ENCODE assay signal across 12 mouse cellular contexts in genomic region chr8:12501824-12502223, GRCm38 (mm10).
DNase-seq lines count a peak whose midpoint lies in the region; ATAC-seq and TF ChIP-seq lines count a peak whose summit lies in the region.
"Had no signal": no experiment of that assay in that cellular context is flagged by ENCODE, and none has a peak within 500 bp of the region (broad histone marks: within the 10 kb centered on the region; RNA-seq: fewer than 3 reads in every experiment).

No protein-coding gene starts in this region.

- peaks cover 17% of the 10 kb centered on the region for H3K4me1 ChIP-seq in neural tube, embryonic 11.5 days (ENCODE audit: control insufficient read depth, insufficient read depth, low read length)
- H3K4me1 ChIP-seq in limb, embryonic 12.5 days (replicated peaks) = peaks cover 20% of the 10 kb centered on the region
- no peaks in the 10 kb centered on the region for H3K4me1 ChIP-seq in stomach, postnatal 0 days (replicated peaks; ENCODE audit: control insufficient read depth, insufficient read depth)

- H3K27ac ChIP-seq in neural tube, embryonic 11.5 days (ENCODE audit: low read depth, low read length) = no peak overlapping the region
- no peak overlapping the region for H3K27ac ChIP-seq in limb, embryonic 12.5 days
- no peak overlapping the region for H3K27ac ChIP-seq in stomach, postnatal 0 days (replicated peaks)

- H3K36me3 ChIP-seq in neural tube, embryonic 11.5 days (ENCODE audit: control insufficient read depth, insufficient read depth, low read length) = no peaks in the 10 kb centered on the region
- H3K36me3 ChIP-seq in limb, embryonic 12.5 days = no peaks in the 10 kb centered on the region
- H3K36me3 ChIP-seq in stomach, postnatal 0 days (ENCODE audit: control insufficient read depth, insufficient read depth, low read length) = no peaks in the 10 kb centered on the region

- peak; percentile 39 for ATAC-seq in neural tube, embryonic 11.5 days (ENCODE audit: insufficient read depth, low FRiP score, low TSS enrichment)
- no peak for ATAC-seq in limb, embryonic 12.5 days (ENCODE audit: insufficient number of reproducible peaks, insufficient read depth, low FRiP score, low TSS enrichment, low read depth)
- ATAC-seq in stomach, postnatal 0 days (ENCODE audit: low FRiP score, low TSS enrichment) = no peak

- no peak overlapping the region for H3K9ac ChIP-seq in neural tube, embryonic 11.5 days (ENCODE audit: low read length)
- H3K9ac ChIP-seq in limb, embryonic 12.5 days (replicated peaks) = no peak overlapping the region
- H3K9ac ChIP-seq in stomach, postnatal 0 days (ENCODE audit: low read length) = no peak overlapping the region

- peaks cover 28% of the 10 kb centered on the region for H3K27me3 ChIP-seq in neural tube, embryonic 11.5 days (ENCODE audit: control insufficient read depth, insufficient read depth, low read length)
- H3K27me3 ChIP-seq in limb, embryonic 12.5 days = peaks cover 90% of the 10 kb centered on the region
- peaks cover 6% of the 10 kb centered on the region; the same call in 1 of the 2 replicates for H3K27me3 ChIP-seq in stomach, postnatal 0 days (ENCODE audit: control insufficient read depth, insufficient read depth, low read length)

- H3K9me3 ChIP-seq in neural tube, embryonic 11.5 days (ENCODE audit: control insufficient read depth, low read length) = no peaks in the 10 kb centered on the region
- no peaks in the 10 kb centered on the region for H3K9me3 ChIP-seq in limb, embryonic 12.5 days
- H3K9me3 ChIP-seq in stomach, postnatal 0 days (ENCODE audit: control insufficient read depth, low read length) = no peaks in the 10 kb centered on the region

- 0 out of 2 replicates have a peak overlapping the region, but pooled peaks have one; percentile 20 for H3K4me3 ChIP-seq in neural tube, embryonic 11.5 days (ENCODE audit: low read depth, low read length)
- H3K4me3 ChIP-seq in limb, embryonic 12.5 days (replicated peaks) = peak overlapping the region; percentile 34
- peak overlapping the region; percentile 26; the same call in 1 of the 2 replicates for H3K4me3 ChIP-seq in stomach, postnatal 0 days (ENCODE audit: low read depth, low read length)

- 1% methylated on average over 11 of the region's 11 CpGs for WGBS in neural tube, embryonic 11.5 days
- 3% methylated on average over 11 of the region's 11 CpGs for WGBS in limb, embryonic 12.5 days
- WGBS in stomach, postnatal 0 days = 8% methylated on average over 11 of the region's 11 CpGs

- TF ChIP-seq CTCF in stomach, postnatal 0 days (IDR thresholded peaks at IDR 0.05; ENCODE audit: low read depth) = no peak

- TF ChIP-seq EP300 in stomach, postnatal 0 days (optimal IDR thresholded peaks at IDR 0.05) = no peak

- H3K4me2 ChIP-seq in neural tube, embryonic 11.5 days (ENCODE audit: low read depth) = peak overlapping the region; percentile 40
- peak overlapping the region; percentile 56 for H3K4me2 ChIP-seq in limb, embryonic 12.5 days
- no peak overlapping the region for H3K4me2 ChIP-seq in stomach, postnatal 0 days (replicated peaks; ENCODE audit: low read depth)

- DNase-seq in embryo, embryonic 10.5 days (ENCODE audit: low spot score) = peak; percentile 43
- no peak for DNase-seq in embryo, embryonic 9.5 days (ENCODE audit: extremely low spot score)
- DNase-seq in neural tube, embryonic 11.5 days (ENCODE audit: low spot score) = no peak
- no peak for DNase-seq in neural tube, embryonic 10.5 days (ENCODE audit: extremely low spot score, low spot score)
- DNase-seq in stomach, postnatal 0 days (ENCODE audit: low spot score) = no peak
- no peak for DNase-seq in cerebellum, postnatal 36 days
- DNase-seq in ovary, postnatal 10 days (ENCODE audit: low spot score) = no peak
- DNase-seq: cerebellum, adult 9-10 months; gastrocnemius, postnatal 25 days; layer of hippocampus, postnatal 36 days; right cerebral cortex, postnatal 14 days had no signal
